Mouse (Mus musculus): ENCODE data around the gene Prl3b1. TPM values are rescaled to one million over a fixed set of nuclear protein-coding genes. Genes with fewer than 3 reads are reported as not detected.

Prl3b1 gene
- polyA plus RNA-seq (2017; shearing (Covaris generic)) = not detected

DNA sequence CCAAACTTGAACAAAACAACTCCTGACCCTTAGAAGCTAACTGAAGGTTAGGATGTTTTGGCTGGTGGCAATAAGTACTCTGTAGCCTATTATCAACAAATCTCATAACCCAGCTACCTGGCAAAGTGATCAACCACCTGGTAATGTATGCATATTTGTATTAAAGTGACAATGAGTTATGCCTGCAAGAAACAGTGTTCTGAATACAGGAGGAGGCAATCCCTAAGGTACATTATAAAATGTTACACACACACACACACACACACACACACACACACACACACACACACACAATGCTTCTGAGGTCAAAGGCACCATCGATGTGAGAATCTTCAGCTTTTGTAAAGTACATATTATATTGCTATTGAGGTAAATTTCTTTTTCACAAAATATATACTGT lies at the start of gene Prl3b1:
Gene Prl3b1 (plus strand): TSS at position 301 of the 400 bp plus-strand sequence.
- ATAC-seq = no peak

DNA sequence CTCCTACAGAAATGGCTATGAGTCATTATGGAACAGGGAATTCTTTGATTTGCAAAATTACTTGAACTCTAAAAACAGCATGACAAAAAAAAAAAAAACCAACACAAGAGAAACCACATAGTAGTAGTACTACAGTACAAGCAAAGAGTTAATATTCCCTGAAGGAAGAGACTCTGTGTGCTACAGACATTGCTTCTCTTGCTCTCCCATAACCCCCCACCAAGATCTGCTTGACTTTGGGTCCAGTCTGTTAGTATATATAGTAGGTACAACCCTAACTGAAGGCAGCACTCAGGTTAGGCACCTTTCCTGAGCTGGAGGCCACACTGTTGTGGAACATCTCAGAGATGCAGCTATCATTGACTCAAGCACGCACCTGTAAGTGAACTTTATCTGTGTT lies 45.3 kb upstream of the Prl3b1 start, which contains the start of gene Prl3c1:
Gene Prl3c1 (plus strand): TSS at position 301 of the 400 bp plus-strand sequence.
- ATAC-seq = no peak

DNA sequence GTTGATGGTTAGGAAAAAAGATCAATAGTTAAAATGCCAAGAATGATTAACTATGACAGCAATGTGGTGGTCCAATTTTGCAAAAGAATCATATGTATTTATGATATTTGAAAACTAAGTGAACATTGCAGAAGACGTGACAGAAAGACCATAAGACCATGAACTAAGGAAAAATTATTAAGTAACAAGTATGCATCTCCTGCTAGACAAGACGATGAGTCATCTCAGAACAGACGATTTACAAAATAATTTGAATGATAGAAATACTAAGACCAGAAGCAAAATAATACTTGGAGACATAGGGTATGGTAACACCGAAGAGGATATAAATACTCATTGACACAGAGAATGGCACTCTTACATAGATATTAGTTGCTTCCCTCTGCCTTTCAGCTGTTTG lies 17.5 kb downstream of the Prl3b1 start, which contains the start of gene Prl3a1:
Gene Prl3a1 (plus strand): TSS at position 301 of the 400 bp plus-strand sequence.
- ATAC-seq = no peak

Other genes starting within 250 kb of the Prl3b1 start
- under 1 TPM in 1 of 2 experiments, not detected in 1; 0.56 TPM for gene Prl, start 184.3 kb upstream of the Prl3b1 start, polyA plus RNA-seq (2017; shearing (Covaris generic))
- not detected for gene Prl3d1, start 147.7 kb upstream of the Prl3b1 start, polyA plus RNA-seq (2017; shearing (Covaris generic))
- gene Prl3d2, start 120.1 kb upstream of the Prl3b1 start, polyA plus RNA-seq (2017; shearing (Covaris generic)) = not detected
- gene Prl3d3, start 85.1 kb upstream of the Prl3b1 start, polyA plus RNA-seq (2017; shearing (Covaris generic)) = not detected
- gene Prl3c1, start 45.2 kb upstream of the Prl3b1 start, polyA plus RNA-seq (2017; shearing (Covaris generic)) = not detected
- not detected for gene Prl3a1, start 17.6 kb downstream of the Prl3b1 start, polyA plus RNA-seq (2017; shearing (Covaris generic))
- under 1 TPM in 1 of 2 experiments, not detected in 1; 0.41 TPM for gene Prl6a1, start 70.8 kb downstream of the Prl3b1 start, polyA plus RNA-seq (2017; shearing (Covaris generic))
- not detected for gene Prl8a2, start 103.8 kb downstream of the Prl3b1 start, polyA plus RNA-seq (2017; shearing (Covaris generic))
- not detected for gene Prl2b1, start 149.0 kb downstream of the Prl3b1 start, polyA plus RNA-seq (2017; shearing (Covaris generic))
- gene Prl8a6, start 196.8 kb downstream of the Prl3b1 start, polyA plus RNA-seq (2017; shearing (Covaris generic)) = not detected